Mouse (Mus musculus) intestine, embryonic 16.5 days (tissue): ENCODE measurements around the gene Irf3. TPM values are rescaled to one million over a fixed set of nuclear protein-coding genes. Genes with fewer than 3 reads are reported as not detected.

Experiments used
- ATAC-seq: fragments of 200-750 bp; cut with Nextera tagmentation; 2 replicates; pipeline ENCODE4 v1.8.0; 2017; ENCODE audit warnings: moderate TSS enrichment, moderate library complexity
- H3K27ac ChIP-seq: fragments of 300-500 bp; sonication (generic); 2 replicates; pipeline ENCODE4 v1.5.1; 2014; ENCODE audit warnings: mild to moderate bottlenecking, low read length
- H3K27me3 ChIP-seq: fragments of 300-500 bp; sonication (generic); replicated peaks from 2 replicates; pipeline ENCODE4 v1.6.1; 2014; ENCODE audit warnings: low read length, control low read depth, mixed read lengths; ENCODE audit not compliant: control insufficient read depth, insufficient read depth
- H3K36me3 ChIP-seq: fragments of 300-500 bp; sonication (generic); 2 replicates; pipeline ENCODE4 v1.6.1; 2014; ENCODE audit warnings: low read length, control low read depth; ENCODE audit not compliant: control insufficient read depth, insufficient read depth
- H3K4me1 ChIP-seq: fragments of 300-500 bp; sonication (generic); 2 replicates; pipeline ENCODE4 v1.6.1; 2014; ENCODE audit warnings: low read length, control low read depth, mixed read lengths; ENCODE audit not compliant: control insufficient read depth, insufficient read depth
- H3K4me2 ChIP-seq: fragments of 300-500 bp; sonication (generic); 2 replicates; pipeline ENCODE4 v1.6.1; 2014; ENCODE audit warnings: low read depth, low read length, control low read depth
- H3K4me3 ChIP-seq: fragments of 300-500 bp; sonication (generic); 2 replicates; pipeline ENCODE4 v1.5.1; 2014; ENCODE audit warnings: mild to moderate bottlenecking, low read length
- H3K9ac ChIP-seq: fragments of 300-500 bp; sonication (generic); 2 replicates; pipeline ENCODE4 v1.6.1; 2014; ENCODE audit warnings: low read depth, low read length
- H3K9me3 ChIP-seq: fragments of 300-500 bp; sonication (generic); 2 replicates; pipeline ENCODE4 v1.6.1; 2016; ENCODE audit warnings: low read length, control low read depth; ENCODE audit not compliant: control insufficient read depth
- WGBS: fragments of 180-500 bp; shearing (Covaris S2); extraction: QIAGEN DNeasy Blood & Tissue Kit; methylation state at CpG from one replicate; pipeline ENCODE4 v1.1.7; 2014; 5-methylcytosine and 5-hydroxymethylcytosine counted together
- polyA plus RNA-seq: library from polyadenylated mRNA; unstranded; fragments of >200 nt; fragmentation: Nextera tagmentation; extraction: Ambion mirVana; gene quantifications from 2 replicates; pipeline ENCODE4 v1.2.1, GENCODE M21; 2015

The Irf3 gene
- polyA plus RNA-seq, 1 experiment from 2014 or later: 115 TPM

- WGBS: 83% methylated on average over 7 of the region's 7 CpGs
- peaks cover 23% of the 10 kb centered on the region for H3K4me1 ChIP-seq
Observed at GRCm38 (mm10) chr7:45002440-45002839, 5.0 kb downstream of the Irf3 start.

GRCm38 (mm10) chr7:45004546-45004945 is 7.1 kb downstream of the Irf3 start:
- H3K9me3 ChIP-seq: no peaks in the 10 kb centered on the region
- H3K27ac ChIP-seq: no peak overlapping the region
- ATAC-seq: no peak
- no peaks in the 10 kb centered on the region for H3K27me3 ChIP-seq
- 52% methylated on average over 3 of the region's 3 CpGs for WGBS
- peaks cover 15% of the 10 kb centered on the region; the same call in 1 of the 2 replicates for H3K4me1 ChIP-seq
- H3K4me3 ChIP-seq: no peak overlapping the region
- H3K36me3 ChIP-seq: peaks cover 75% of the 10 kb centered on the region
- no peak overlapping the region for H3K9ac ChIP-seq
- no peak overlapping the region for H3K4me2 ChIP-seq

More at GRCm38 (mm10) chr7:45002440-45002839, 5.0 kb downstream of the Irf3 start:
- H3K4me2 ChIP-seq: no peak overlapping the region
- no peak overlapping the region for H3K9ac ChIP-seq
- no peak for ATAC-seq
- H3K4me3 ChIP-seq: no peak overlapping the region
- H3K36me3 ChIP-seq: peaks cover 60% of the 10 kb centered on the region
- no peak overlapping the region for H3K27ac ChIP-seq
- no peaks in the 10 kb centered on the region for H3K27me3 ChIP-seq
- no peaks in the 10 kb centered on the region for H3K9me3 ChIP-seq

GRCm38 (mm10) chr7:45005321-45005992 is 8.0 kb downstream of the Irf3 start:
- no peak for ATAC-seq
- no peak overlapping the region for H3K27ac ChIP-seq
- H3K9me3 ChIP-seq: no peaks in the 10 kb centered on the region
- H3K4me1 ChIP-seq: peaks cover 10% of the 10 kb centered on the region; the same call in 1 of the 2 replicates
- H3K27me3 ChIP-seq: no peaks in the 10 kb centered on the region
- H3K9ac ChIP-seq: no peak overlapping the region
- H3K4me3 ChIP-seq: no peak overlapping the region
- peaks cover 72% of the 10 kb centered on the region for H3K36me3 ChIP-seq
- 87% methylated on average over 6 of the region's 6 CpGs for WGBS
- H3K4me2 ChIP-seq: no peak overlapping the region

GRCm38 (mm10) chr7:45006503-45006902 is 9.1 kb downstream of the Irf3 start:
- no peak for ATAC-seq
- Histone ChIP-seq H3K4me1 (0 out of 2 replicates have a peak, but pooled peaks cover 2% of the 10 kb centered on the region), H3K4me3 (no peak overlapping the region), H3K9ac (no peak overlapping the region), H3K9me3 (no peaks in the 10 kb centered on the region), H3K27me3 (no peaks in the 10 kb centered on the region), H3K4me2 (no peak overlapping the region), H3K27ac (no peak overlapping the region), H3K36me3 (peaks cover 65% of the 10 kb centered on the region)
- 93% methylated on average over 12 of the region's 12 CpGs for WGBS

GRCm38 (mm10) chr7:45007141-45007540 is 9.7 kb downstream of the Irf3 start:
- whole genome bisulfite sequencing: 95% methylated on average over 29 of the region's 29 CpGs
- H3K36me3 ChIP-seq: peaks cover 66% of the 10 kb centered on the region

GRCm38 (mm10) chr7:45007846-45008245 is 10.4 kb downstream of the Irf3 start:
- no peaks in the 10 kb centered on the region for H3K4me1 ChIP-seq
- no peak overlapping the region for H3K4me2 ChIP-seq
- H3K27ac ChIP-seq: no peak overlapping the region
- no peak for ATAC-seq
- no peaks in the 10 kb centered on the region for H3K27me3 ChIP-seq
- WGBS: 92% methylated on average over 30 of the region's 30 CpGs
- no peaks in the 10 kb centered on the region for H3K9me3 ChIP-seq
- peaks cover 65% of the 10 kb centered on the region for H3K36me3 ChIP-seq
- no peak overlapping the region for H3K9ac ChIP-seq
- no peak overlapping the region for H3K4me3 ChIP-seq

More at GRCm38 (mm10) chr7:45007141-45007540, 9.7 kb downstream of the Irf3 start:
- no peak for ATAC-seq
- Histone ChIP-seq H3K4me3 (no peak overlapping the region), H3K9me3 (no peaks in the 10 kb centered on the region), H3K9ac (no peak overlapping the region), H3K4me1 (no peaks in the 10 kb centered on the region), H3K27me3 (no peaks in the 10 kb centered on the region), H3K4me2 (no peak overlapping the region), H3K27ac (no peak overlapping the region)

GRCm38 (mm10) chr7:45008411-45008810 is 11.0 kb downstream of the Irf3 start:
- Histone ChIP-seq H3K4me2 (no peak overlapping the region), H3K9me3 (no peaks in the 10 kb centered on the region), H3K27me3 (no peaks in the 10 kb centered on the region), H3K9ac (no peak overlapping the region), H3K4me3 (no peak overlapping the region), H3K27ac (no peak overlapping the region), H3K36me3 (peaks cover 61% of the 10 kb centered on the region), H3K4me1 (no peaks in the 10 kb centered on the region)
- WGBS: 94% methylated on average over 19 of the region's 19 CpGs
- ATAC-seq: no peak

GRCm38 (mm10) chr7:45012011-45012410 is 14.6 kb downstream of the Irf3 start:
- Histone ChIP-seq H3K27ac (no peak overlapping the region), H3K4me3 (no peak overlapping the region), H3K4me1 (peaks cover 14% of the 10 kb centered on the region), H3K4me2 (no peak overlapping the region), H3K9me3 (no peaks in the 10 kb centered on the region), H3K27me3 (no peaks in the 10 kb centered on the region), H3K36me3 (peaks cover 35% of the 10 kb centered on the region), H3K9ac (no peak overlapping the region)
- ATAC-seq: no peak
- WGBS: 98% methylated on average over 6 of the region's 6 CpGs

- Histone ChIP-seq H3K9me3 (no peaks in the 10 kb centered on the region), H3K27me3 (no peaks in the 10 kb centered on the region), H3K36me3 (peaks cover 30% of the 10 kb centered on the region), H3K4me2 (no peak overlapping the region), H3K9ac (no peak overlapping the region), H3K4me3 (no peak overlapping the region), H3K27ac (no peak overlapping the region), H3K4me1 (peaks cover 14% of the 10 kb centered on the region)
- WGBS: 79% methylated on average over 4 of the region's 4 CpGs
- no peak for ATAC-seq
Observed at GRCm38 (mm10) chr7:45012824-45013223, 15.4 kb downstream of the Irf3 start.
